Mouse (Mus musculus) stomach, embryonic 15.5 days (tissue): ENCODE data around the gene Cnr2. TPM values are rescaled to one million over a fixed set of nuclear protein-coding genes. Genes with fewer than 3 reads are reported as not detected.
A peak's percentile ranks its signal among the peaks of the same experiment; 100 is the strongest.

ENCODE experiments used
- ATAC-seq: fragments of 200-750 bp; cut with Nextera tagmentation; 2 replicates; pipeline ENCODE4 v1.8.0; 2017; ENCODE audit warnings: low read depth, moderate number of reproducible peaks, moderate TSS enrichment; ENCODE audit not compliant: insufficient read depth, low FRiP score
- H3K27ac ChIP-seq: fragments of 300-500 bp; sonication (generic); 2 replicates; pipeline ENCODE4 v1.5.1; 2015; ENCODE audit warnings: mild to moderate bottlenecking, inconsistent platforms
- H3K27me3 ChIP-seq: fragments of 300-500 bp; sonication (generic); replicated peaks from 2 replicates; pipeline ENCODE4 v1.6.1; 2015; ENCODE audit warnings: inconsistent platforms
- H3K36me3 ChIP-seq: fragments of 300-500 bp; sonication (generic); 2 replicates; pipeline ENCODE4 v1.6.1; 2015; ENCODE audit warnings: inconsistent platforms
- H3K4me1 ChIP-seq: fragments of 300-500 bp; sonication (generic); 2 replicates; pipeline ENCODE4 v1.6.1; 2015; ENCODE audit warnings: inconsistent platforms
- H3K4me2 ChIP-seq: fragments of 300-500 bp; sonication (generic); 2 replicates; pipeline ENCODE4 v1.6.1; 2015; ENCODE audit warnings: mild to moderate bottlenecking, inconsistent platforms
- H3K4me3 ChIP-seq: fragments of 300-500 bp; sonication (generic); replicated peaks from 2 replicates; pipeline ENCODE4 v1.5.1; 2015; ENCODE audit warnings: inconsistent platforms
- H3K9ac ChIP-seq: fragments of 300-500 bp; sonication (generic); 2 replicates; pipeline ENCODE4 v1.6.1; 2015; ENCODE audit warnings: inconsistent platforms
- H3K9me3 ChIP-seq: fragments of 300-500 bp; sonication (generic); 2 replicates; pipeline ENCODE4 v1.6.1; 2016; ENCODE audit warnings: inconsistent platforms
- WGBS: fragments of 180-500 bp; shearing (Covaris S2); methylation state at CpG from one replicate; pipeline ENCODE4 v1.1.7; 2015; 5-methylcytosine and 5-hydroxymethylcytosine counted together
- polyA plus RNA-seq: library from polyadenylated mRNA; unstranded; fragments of >200 nt; fragmentation: Nextera tagmentation; extraction: Ambion mirVana; gene quantifications from 2 replicates; pipeline ENCODE4 v1.2.1, GENCODE M21; 2015

Cnr2 gene
- polyA plus RNA-seq, 1 experiment from 2014 or later, result 0.90 TPM

GRCm38 (mm10) chr4:135868996-135869395 lies 26.2 kb upstream of the Cnr2 start:
- Histone ChIP-seq H3K4me1 (peaks cover 9% of the 10 kb centered on the region; the same call in 1 of the 2 replicates), H3K9me3 (no peaks in the 10 kb centered on the region), H3K4me3 (no peak overlapping the region), H3K9ac (no peak overlapping the region), H3K36me3 (0 out of 2 replicates have a peak, but pooled peaks cover 12% of the 10 kb centered on the region), H3K27me3 (no peaks in the 10 kb centered on the region), H3K4me2 (no peak overlapping the region), H3K27ac (peak overlapping the region; percentile 58; the same call in 1 of the 2 replicates)
- ATAC-seq, result no peak
- 44% methylated on average over 2 of the region's 2 CpGs for WGBS

DNA sequence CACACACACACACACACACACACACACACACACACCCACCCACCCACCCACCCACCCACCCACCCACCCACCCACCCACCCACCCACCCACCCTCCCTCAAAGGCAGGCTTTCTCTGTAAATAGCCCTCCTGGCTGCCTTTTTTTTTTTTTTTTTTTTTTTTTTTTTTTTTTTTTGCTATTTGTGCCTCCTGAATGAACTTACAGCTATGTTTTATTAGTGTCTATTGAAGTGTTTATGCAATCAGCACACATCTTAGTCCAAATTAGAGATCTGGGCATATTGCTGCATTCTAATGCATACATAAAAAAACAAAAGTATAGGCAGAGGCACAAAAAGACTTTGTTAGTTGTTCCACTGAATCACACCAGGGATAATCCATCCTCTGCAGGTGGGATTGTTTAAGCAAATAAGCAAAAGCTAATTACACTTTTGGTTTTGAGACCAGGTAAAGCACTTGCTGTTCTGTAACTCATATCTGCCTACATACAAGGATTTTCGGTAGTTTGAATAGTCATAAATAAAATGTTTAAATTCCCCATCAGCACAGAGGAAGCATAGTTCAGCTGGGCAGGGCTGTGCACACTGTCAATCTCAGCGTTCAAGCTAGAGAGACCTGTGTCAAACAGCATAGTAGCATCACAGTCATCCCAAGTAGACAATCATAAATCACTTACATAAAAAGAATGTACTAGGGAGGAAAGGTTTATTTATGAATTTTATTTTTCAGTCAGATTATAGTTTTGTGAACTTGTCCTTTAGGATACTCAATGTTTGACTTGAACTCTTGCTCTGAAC lies 24.8 kb upstream of the Cnr2 start:
- Histone ChIP-seq H3K4me2 (peak overlapping the region; percentile 36), H3K9me3 (no peaks in the 10 kb centered on the region), H3K9ac (no peak overlapping the region), H3K27ac (no peak overlapping the region), H3K4me1 (peaks cover 21% of the 10 kb centered on the region), H3K4me3 (no peak overlapping the region), H3K36me3 (0 out of 2 replicates have a peak, but pooled peaks cover 12% of the 10 kb centered on the region), H3K27me3 (no peaks in the 10 kb centered on the region)
- ATAC-seq, result no peak
- 22% methylated on average over 2 of the region's 2 CpGs for WGBS

DNA sequence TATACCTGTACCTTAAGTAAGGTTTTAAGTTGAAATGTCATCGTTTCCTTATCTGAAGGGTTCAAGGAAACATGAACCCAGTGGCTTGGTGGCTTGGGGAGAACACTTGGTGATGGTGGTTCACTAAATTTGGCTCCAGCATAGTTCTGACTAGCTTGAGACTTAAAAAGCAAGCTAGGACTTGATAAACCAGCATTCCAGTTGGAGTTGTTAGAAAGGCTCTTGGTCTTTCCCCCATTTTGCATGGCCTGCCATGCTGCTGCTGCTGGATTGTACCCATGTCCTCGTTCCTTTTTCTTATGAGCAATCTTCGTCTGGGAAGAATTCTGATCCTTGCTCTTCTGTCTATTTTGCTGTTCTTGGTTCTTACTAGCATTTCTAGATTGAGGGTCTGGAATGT lies 23.2 kb upstream of the Cnr2 start:
- 31% methylated on average over 3 of the region's 3 CpGs for WGBS
- H3K9me3 ChIP-seq, result no peaks in the 10 kb centered on the region
- H3K9ac ChIP-seq, result no peak overlapping the region
- peak overlapping the region; percentile 77 for H3K4me3 ChIP-seq
- no peak for ATAC-seq
- H3K4me2 ChIP-seq, result peak overlapping the region; percentile 75
- H3K4me1 ChIP-seq, result peaks cover 35% of the 10 kb centered on the region
- 0 out of 2 replicates have a peak, but pooled peaks cover 7% of the 10 kb centered on the region for H3K36me3 ChIP-seq
- H3K27me3 ChIP-seq, result no peaks in the 10 kb centered on the region
- H3K27ac ChIP-seq, result peak overlapping the region; percentile 13; the same call in 1 of the 2 replicates

GRCm38 (mm10) chr4:135872589-135873391 lies 22.4 kb upstream of the Cnr2 start:
- Histone ChIP-seq H3K4me1 (peaks cover 36% of the 10 kb centered on the region), H3K4me2 (peak overlapping the region; percentile 75), H3K36me3 (0 out of 2 replicates have a peak, but pooled peaks cover 7% of the 10 kb centered on the region), H3K9me3 (no peaks in the 10 kb centered on the region), H3K4me3 (peak overlapping the region; percentile 77), H3K9ac (peak overlapping the region; percentile 76), H3K27ac (peak overlapping the region; percentile 100), H3K27me3 (no peaks in the 10 kb centered on the region)
- no peak for ATAC-seq
- 4% methylated on average over 17 of the region's 17 CpGs for WGBS

- under 1% methylated on average over 59 of the region's 60 CpGs for WGBS
- Histone ChIP-seq H3K4me1 (peaks cover 36% of the 10 kb centered on the region), H3K9ac (peak within 1 kb of the TSS; percentile 76), H3K9me3 (no peaks in the 10 kb centered on the region), H3K36me3 (0 out of 2 replicates have a peak, but pooled peaks cover 7% of the 10 kb centered on the region), H3K27me3 (no peaks in the 10 kb centered on the region), H3K4me2 (peak within 1 kb of the TSS; percentile 75), H3K27ac (peak within 1 kb of the TSS; percentile 100), H3K4me3 (peak within 1 kb of the TSS; percentile 77)
- ATAC-seq, result peak; percentile 96
Observed at GRCm38 (mm10) chr4:135873526-135874202, 21.5 kb upstream of the Cnr2 start, which contains the start of gene Pnrc2. Gene Pnrc2, minus strand, starts transcription at chr4:135873850.

DNA sequence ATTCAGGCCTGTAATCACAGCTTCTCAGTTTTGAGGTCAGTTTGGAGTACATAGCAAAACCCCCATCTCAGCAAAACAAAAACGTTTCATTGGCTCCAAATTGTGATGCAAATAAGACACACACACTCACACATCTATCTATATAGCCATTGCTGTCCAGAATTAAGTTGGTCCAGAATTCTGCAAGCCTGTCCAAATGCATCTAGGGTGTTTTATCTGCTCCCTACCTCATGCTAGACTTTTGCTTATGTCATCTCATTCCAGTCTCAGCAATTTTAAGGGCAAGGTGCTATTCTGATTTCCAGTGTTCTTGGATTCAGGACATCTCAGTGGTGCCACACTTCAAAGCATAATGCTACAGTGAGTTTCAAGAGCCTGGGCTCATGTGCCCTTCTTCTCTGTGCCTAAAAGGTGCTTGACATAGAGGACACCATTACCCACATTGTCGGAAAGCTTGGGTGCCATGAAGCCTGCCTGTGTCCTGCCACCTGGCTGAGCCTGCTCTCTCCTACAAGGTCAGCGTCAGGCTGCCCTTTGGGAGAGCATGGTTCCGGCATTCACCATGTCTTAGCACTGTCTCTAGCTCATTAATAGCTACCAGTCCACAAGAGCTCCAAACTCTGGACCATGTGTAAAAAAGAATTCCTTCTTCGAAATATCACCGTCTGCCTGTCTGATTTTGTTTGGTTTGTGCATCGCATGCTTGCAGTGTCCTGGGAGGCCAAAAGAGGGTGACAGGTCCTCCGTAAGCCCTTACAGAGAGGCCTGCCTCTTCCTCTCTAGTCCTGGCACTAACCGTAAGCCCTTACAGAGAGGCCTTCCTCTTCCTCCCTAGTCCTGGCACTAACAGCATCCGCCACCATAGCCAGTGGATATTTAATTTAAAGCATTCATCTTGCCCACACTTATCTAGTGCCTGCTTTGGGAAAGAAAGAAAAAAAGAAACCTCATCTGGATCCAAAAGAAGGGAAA lies 20.3 kb upstream of the Cnr2 start:
- Histone ChIP-seq H3K4me1 (peaks cover 36% of the 10 kb centered on the region), H3K4me3 (no peak overlapping the region; the same call in 1 of the 2 replicates), H3K27me3 (no peaks in the 10 kb centered on the region), H3K36me3 (0 out of 2 replicates have a peak, but pooled peaks cover 7% of the 10 kb centered on the region), H3K4me2 (peak overlapping the region; percentile 75; the same call in 1 of the 2 replicates), H3K9ac (peak overlapping the region; percentile 46), H3K27ac (peak overlapping the region; percentile 98), H3K9me3 (no peaks in the 10 kb centered on the region)
- WGBS, result 74% methylated on average over 10 of the region's 10 CpGs
- ATAC-seq, result no peak

- H3K27ac ChIP-seq, result peak overlapping the region; percentile 98
- H3K4me1 ChIP-seq, result peaks cover 33% of the 10 kb centered on the region
- no peak for ATAC-seq
- 0 out of 2 replicates have a peak, but pooled peaks cover 5% of the 10 kb centered on the region for H3K36me3 ChIP-seq
- no peak overlapping the region for H3K4me3 ChIP-seq
- no peak overlapping the region for H3K9ac ChIP-seq
- no peaks in the 10 kb centered on the region for H3K9me3 ChIP-seq
- H3K4me2 ChIP-seq, result peak overlapping the region; percentile 51
- H3K27me3 ChIP-seq, result no peaks in the 10 kb centered on the region
- WGBS, result 31% methylated on average over 7 of the region's 7 CpGs
Observed at GRCm38 (mm10) chr4:135875546-135875945, 19.6 kb upstream of the Cnr2 start.

- Histone ChIP-seq H3K27me3 (no peaks in the 10 kb centered on the region), H3K36me3 (0 out of 2 replicates have a peak, but pooled peaks cover 3% of the 10 kb centered on the region), H3K9me3 (no peaks in the 10 kb centered on the region), H3K4me2 (peak overlapping the region; percentile 51), H3K27ac (peak overlapping the region; percentile 98), H3K4me3 (peak overlapping the region; percentile 21; the same call in 1 of the 2 replicates), H3K4me1 (peaks cover 32% of the 10 kb centered on the region), H3K9ac (no peak overlapping the region)
- 4% methylated on average over 9 of the region's 9 CpGs for WGBS
- no peak for ATAC-seq
Observed at GRCm38 (mm10) chr4:135875991-135876582, 19.1 kb upstream of the Cnr2 start.

GRCm38 (mm10) chr4:135876583-135877020 lies 18.6 kb upstream of the Cnr2 start:
- no peaks in the 10 kb centered on the region for H3K27me3 ChIP-seq
- WGBS, result 2% methylated on average over 16 of the region's 16 CpGs
- peak overlapping the region; percentile 51 for H3K4me2 ChIP-seq
- peak overlapping the region; percentile 98 for H3K27ac ChIP-seq
- H3K36me3 ChIP-seq, result 0 out of 2 replicates have a peak, but pooled peaks cover 3% of the 10 kb centered on the region
- no peak overlapping the region for H3K9ac ChIP-seq
- H3K4me3 ChIP-seq, result peak overlapping the region; percentile 21
- no peaks in the 10 kb centered on the region for H3K9me3 ChIP-seq
- no peak for ATAC-seq
- peaks cover 29% of the 10 kb centered on the region for H3K4me1 ChIP-seq

DNA sequence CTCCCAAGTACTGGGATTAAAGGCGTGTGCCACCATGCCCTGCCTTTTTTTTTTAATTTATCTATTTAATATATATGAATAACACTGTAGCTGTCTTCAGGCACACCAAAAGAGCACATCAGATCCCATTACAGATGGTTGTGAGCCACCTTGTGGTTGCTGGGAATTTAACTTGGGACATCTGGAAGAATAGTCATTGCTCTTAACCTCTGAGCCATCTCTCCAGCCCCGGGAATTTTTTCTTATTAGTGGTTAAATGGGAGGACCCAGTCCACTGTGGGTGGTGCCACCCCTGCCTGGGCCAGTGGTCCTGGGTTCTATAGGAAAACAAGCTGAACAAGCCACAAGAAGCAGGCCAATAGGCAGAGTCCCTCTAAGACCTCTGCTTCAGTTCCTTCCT lies 17.5 kb upstream of the Cnr2 start:
- Histone ChIP-seq H3K36me3 (no peaks in the 10 kb centered on the region), H3K27ac (no peak overlapping the region), H3K4me3 (no peak overlapping the region), H3K27me3 (no peaks in the 10 kb centered on the region), H3K4me1 (peaks cover 27% of the 10 kb centered on the region), H3K9ac (no peak overlapping the region), H3K4me2 (no peak overlapping the region), H3K9me3 (no peaks in the 10 kb centered on the region)
- no peak for ATAC-seq
- WGBS, result 54% methylated on average over 2 of the region's 2 CpGs
